Mouse (Mus musculus) forebrain, embryonic 14.5 days (tissue): ENCODE data around the gene Clasp2. TPM values are rescaled to one million over a fixed set of nuclear protein-coding genes. Genes with fewer than 3 reads are reported as not detected.

ENCODE experiments used
- ATAC-seq: fragments of 200-750 bp; cut with Nextera tagmentation; 2 replicates; pipeline ENCODE4 v1.8.0; 2017; ENCODE audit warnings: mild to moderate bottlenecking, moderate library complexity
- DNase-seq: peaks from one replicate; pipeline ENCODE4 v3.0.0-alpha.2; 2015; ENCODE audit warnings: low spot score
- H3K27ac ChIP-seq: fragments of 300-500 bp; sonication (generic); 2 replicates; pipeline ENCODE4 v1.5.1; 2014; ENCODE audit warnings: low read depth, mild to moderate bottlenecking, control low read depth, low read length, moderate library complexity
- H3K27me3 ChIP-seq: fragments of 300-500 bp; sonication (generic); replicated peaks from 2 replicates; pipeline ENCODE4 v1.6.1; 2014; ENCODE audit warnings: low read length, control low read depth, mixed read lengths; ENCODE audit not compliant: control insufficient read depth, insufficient read depth
- H3K36me3 ChIP-seq: fragments of 300-500 bp; sonication (generic); 2 replicates; pipeline ENCODE4 v1.6.1; 2014; ENCODE audit warnings: low read length, control low read depth; ENCODE audit not compliant: control insufficient read depth, insufficient read depth
- H3K4me1 ChIP-seq: fragments of 300-500 bp; sonication (generic); 2 replicates; pipeline ENCODE4 v1.6.1; 2014; ENCODE audit warnings: antibody characterized with exemption, low read length, control low read depth; ENCODE audit not compliant: control insufficient read depth, insufficient read depth
- H3K4me2 ChIP-seq: fragments of 300-500 bp; sonication (generic); 2 replicates; pipeline ENCODE4 v1.6.1; 2014; ENCODE audit warnings: mild to moderate bottlenecking, control low read depth, low read length
- H3K4me3 ChIP-seq: fragments of 300-500 bp; sonication (generic); 2 replicates; pipeline ENCODE4 v1.5.1; 2014; ENCODE audit warnings: low read depth, low read length, control low read depth
- H3K9ac ChIP-seq: fragments of 300-500 bp; sonication (generic); 2 replicates; pipeline ENCODE4 v1.6.1; 2014; ENCODE audit warnings: mild to moderate bottlenecking, low read length, control low read depth, moderate library complexity
- H3K9me3 ChIP-seq: fragments of 300-500 bp; sonication (generic); replicated peaks from 2 replicates; pipeline ENCODE4 v1.6.1; 2016; ENCODE audit warnings: low read length, control low read depth, mixed read lengths; ENCODE audit not compliant: control insufficient read depth
- WGBS: fragments of 180-500 bp; shearing (Covaris S2); extraction: QIAGEN DNeasy Blood & Tissue Kit; methylation state at CpG from one replicate; pipeline ENCODE4 v1.1.7; 2014; 5-methylcytosine and 5-hydroxymethylcytosine counted together
- polyA plus RNA-seq: library from polyadenylated mRNA; unstranded; fragments of >200 nt; fragmentation: Nextera tagmentation; extraction: Ambion mirVana; gene quantifications from 2 replicates; pipeline ENCODE4 v1.2.1, GENCODE M21; 2014

Clasp2 gene
- polyA plus RNA-seq = 86.2 and 124 TPM in 2 replicates

- H3K27ac ChIP-seq = peak within 1 kb of the TSS; percentile 48; the same call in 1 of the 2 replicates
- H3K9ac ChIP-seq = peak within 1 kb of the TSS; percentile 76
- peak within 1 kb of the TSS; percentile 79 for H3K4me2 ChIP-seq
- no peaks in the 10 kb centered on the region for H3K9me3 ChIP-seq
- peak within 1 kb of the TSS; percentile 92 for H3K4me3 ChIP-seq
- H3K36me3 ChIP-seq = no peaks in the 10 kb centered on the region
- peaks cover 4% of the 10 kb centered on the region; the same call in 1 of the 2 replicates for H3K4me1 ChIP-seq
- no peaks in the 10 kb centered on the region for H3K27me3 ChIP-seq
- DNase-seq (peak; percentile 88), ATAC-seq (peak; percentile 97)
- under 1% methylated on average over 61 of the region's 63 CpGs for WGBS
Measured at GRCm38 (mm10) chr9:113741108-113741636, at the start of gene Clasp2. TSS of gene Clasp2 (plus strand) at chr9:113741473.

- DNase-seq = no peak
- Histone ChIP-seq H3K27ac (no peak overlapping the region), H3K9ac (no peak overlapping the region), H3K4me1 (peaks cover 12% of the 10 kb centered on the region), H3K4me3 (no peak overlapping the region), H3K4me2 (no peak overlapping the region), H3K27me3 (no peaks in the 10 kb centered on the region), H3K9me3 (no peaks in the 10 kb centered on the region), H3K36me3 (peaks cover 4% of the 10 kb centered on the region)
- no peak for ATAC-seq
- 83% methylated on average over 5 of the region's 5 CpGs for WGBS
Measured at GRCm38 (mm10) chr9:113701441-113702160, 39.7 kb upstream of the Clasp2 start.

DNA sequence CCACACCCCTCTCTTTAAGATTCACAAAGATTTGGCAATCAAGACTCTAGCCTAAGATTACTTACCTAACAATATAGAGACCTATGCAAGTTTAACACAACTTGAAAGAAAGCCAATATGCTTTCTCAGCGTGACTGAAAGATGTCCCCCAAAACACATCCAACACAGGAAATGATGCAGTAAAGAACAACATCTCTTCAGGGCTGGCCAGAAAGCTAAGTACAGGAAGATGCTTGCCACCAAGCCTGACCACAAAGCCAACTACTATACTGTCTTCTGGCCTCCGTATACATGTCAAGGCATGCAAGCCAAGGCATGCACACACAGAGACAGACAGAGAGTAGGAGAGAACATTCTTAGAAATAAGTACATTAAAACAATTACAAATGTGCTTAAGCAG, 35.2 kb upstream of the Clasp2 start:
- no peak overlapping the region for H3K27ac ChIP-seq
- H3K9ac ChIP-seq = peak overlapping the region; percentile 17; the same call in 1 of the 2 replicates
- ATAC-seq (no peak), DNase-seq (no peak)
- no peaks in the 10 kb centered on the region for H3K36me3 ChIP-seq
- H3K9me3 ChIP-seq = no peaks in the 10 kb centered on the region
- H3K4me2 ChIP-seq = peak overlapping the region; percentile 85
- 88% methylated on average over 2 of the region's 2 CpGs for WGBS
- no peak overlapping the region for H3K4me3 ChIP-seq
- no peaks in the 10 kb centered on the region for H3K27me3 ChIP-seq
- peaks cover 20% of the 10 kb centered on the region for H3K4me1 ChIP-seq

GRCm38 (mm10) chr9:113706841-113707240, 34.4 kb upstream of the Clasp2 start:
- WGBS = 66% methylated on average over 9 of the region's 9 CpGs
- peaks cover 20% of the 10 kb centered on the region for H3K4me1 ChIP-seq
- no peak for ATAC-seq
- H3K27me3 ChIP-seq = no peaks in the 10 kb centered on the region
- no peaks in the 10 kb centered on the region for H3K36me3 ChIP-seq
- H3K9ac ChIP-seq = peak overlapping the region; percentile 97
- no peaks in the 10 kb centered on the region for H3K9me3 ChIP-seq
- H3K4me3 ChIP-seq = peak overlapping the region; percentile 95
- no peak overlapping the region for H3K27ac ChIP-seq
- peak overlapping the region; percentile 85 for H3K4me2 ChIP-seq
- peak; percentile 11 for DNase-seq

- peak within 1 kb of the TSS; percentile 97 for H3K9ac ChIP-seq
- H3K27me3 ChIP-seq = no peaks in the 10 kb centered on the region
- H3K4me2 ChIP-seq = peak within 1 kb of the TSS; percentile 85
- 2% methylated on average over 59 of the region's 77 CpGs for WGBS
- H3K9me3 ChIP-seq = no peaks in the 10 kb centered on the region
- peak within 1 kb of the TSS; percentile 95 for H3K4me3 ChIP-seq
- ATAC-seq = peak; percentile 95
- peak within 1 kb of the TSS; percentile 48; the same call in 1 of the 2 replicates for H3K27ac ChIP-seq
- H3K4me1 ChIP-seq = peaks cover 20% of the 10 kb centered on the region
- no peaks in the 10 kb centered on the region for H3K36me3 ChIP-seq
- DNase-seq = peak; percentile 92
Measured at GRCm38 (mm10) chr9:113707481-113708360, 33.6 kb upstream of the Clasp2 start, which contains the start of gene Pdcd6ip. TSS of gene Pdcd6ip (minus strand) at chr9:113708259.

DNA sequence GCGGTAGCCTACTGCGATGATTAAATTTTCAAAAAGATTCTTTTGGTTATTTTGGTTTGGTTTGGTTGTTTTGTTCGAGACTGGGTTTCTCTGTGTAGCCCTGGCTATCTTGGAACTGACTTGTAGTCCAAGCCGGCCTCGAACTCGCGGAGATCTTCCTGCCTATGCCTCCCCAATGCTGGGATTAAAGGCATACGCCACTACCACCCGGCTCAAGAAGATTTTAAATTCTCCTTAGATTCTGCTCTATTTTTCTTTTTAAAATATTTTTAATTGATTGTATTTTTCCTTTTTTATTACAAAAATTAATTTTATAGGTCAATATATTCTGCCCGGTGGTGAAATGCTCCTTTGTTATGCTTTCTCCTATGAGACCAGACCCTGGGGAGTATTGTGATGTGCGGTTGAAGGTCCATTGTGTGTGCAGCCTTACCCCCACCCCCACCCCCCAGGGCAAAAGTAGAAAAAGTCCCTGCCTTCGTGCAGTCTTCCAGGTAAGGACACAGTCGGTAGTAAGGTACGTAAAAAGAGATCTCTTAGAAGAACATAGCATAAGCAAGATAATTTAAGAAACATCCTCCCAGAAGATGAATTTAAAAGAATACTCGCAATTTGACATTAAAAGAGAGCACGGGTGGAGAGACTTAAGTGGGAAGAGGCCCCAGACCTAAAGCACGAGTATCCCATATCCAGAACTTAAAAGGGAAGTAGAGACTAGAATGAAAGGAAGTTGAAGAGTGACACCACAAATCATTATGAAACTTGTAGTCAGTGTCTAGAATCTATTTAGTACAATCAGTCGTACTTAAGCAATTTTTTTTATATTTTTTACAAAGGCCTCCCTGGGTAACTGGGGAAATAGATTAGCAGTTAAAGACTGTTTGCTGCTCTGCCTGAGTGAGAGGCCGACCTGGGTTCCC, 32.7 kb upstream of the Clasp2 start:
- peak overlapping the region; percentile 95 for H3K4me3 ChIP-seq
- no peaks in the 10 kb centered on the region for H3K9me3 ChIP-seq
- H3K27me3 ChIP-seq = no peaks in the 10 kb centered on the region
- H3K4me1 ChIP-seq = peaks cover 20% of the 10 kb centered on the region
- H3K9ac ChIP-seq = peak overlapping the region; percentile 97
- DNase-seq (no peak), ATAC-seq (peak; percentile 31; the same call in 1 of the 2 replicates)
- H3K4me2 ChIP-seq = peak overlapping the region; percentile 85
- H3K27ac ChIP-seq = peak overlapping the region; percentile 48; the same call in 1 of the 2 replicates
- H3K36me3 ChIP-seq = no peaks in the 10 kb centered on the region
- 56% methylated on average over 19 of the region's 19 CpGs for WGBS

- Histone ChIP-seq H3K4me2 (no peak overlapping the region), H3K4me1 (peaks cover 15% of the 10 kb centered on the region), H3K36me3 (no peaks in the 10 kb centered on the region), H3K9me3 (no peaks in the 10 kb centered on the region), H3K9ac (no peak overlapping the region), H3K27ac (no peak overlapping the region), H3K4me3 (no peak overlapping the region), H3K27me3 (no peaks in the 10 kb centered on the region)
- WGBS = 85% methylated on average over 12 of the region's 12 CpGs
- no peak for ATAC-seq
- no peak for DNase-seq
Measured at GRCm38 (mm10) chr9:113710871-113711270, 30.4 kb upstream of the Clasp2 start.

GRCm38 (mm10) chr9:113719063-113719462, 22.2 kb upstream of the Clasp2 start:
- Histone ChIP-seq H3K36me3 (no peaks in the 10 kb centered on the region), H3K4me3 (no peak overlapping the region), H3K9me3 (no peaks in the 10 kb centered on the region), H3K4me1 (no peaks in the 10 kb centered on the region), H3K9ac (no peak overlapping the region), H3K27me3 (no peaks in the 10 kb centered on the region), H3K4me2 (no peak overlapping the region), H3K27ac (no peak overlapping the region)
- DNase-seq = peak; percentile 55
- 0 out of 2 replicates have a peak, but pooled peaks have one; percentile 57 for ATAC-seq
- WGBS = 29% methylated on average over 5 of the region's 5 CpGs
